Mouse (Mus musculus) lung, adult 10 weeks (tissue): ENCODE measurements around the gene Prmt1. TPM values are rescaled to one million over a fixed set of nuclear protein-coding genes. Genes with fewer than 3 reads are reported as not detected.

Experiments
- polyA plus RNA-seq: library from polyadenylated mRNA; stranded (reverse); fragments of 350-450 nt; fragmentation: Illumina TruSeq; extraction: RNeasy Lipid Tissue Mini Kit (QIAGEN cat#74804); gene quantifications from one replicate; pipeline ENCODE4 v1.2.3, GENCODE M21; 2014; ENCODE audit warnings: low read depth, low replicate concordance; ENCODE audit not compliant: insufficient read depth

Prmt1 gene
- polyA plus RNA-seq: 126 TPM

DNA sequence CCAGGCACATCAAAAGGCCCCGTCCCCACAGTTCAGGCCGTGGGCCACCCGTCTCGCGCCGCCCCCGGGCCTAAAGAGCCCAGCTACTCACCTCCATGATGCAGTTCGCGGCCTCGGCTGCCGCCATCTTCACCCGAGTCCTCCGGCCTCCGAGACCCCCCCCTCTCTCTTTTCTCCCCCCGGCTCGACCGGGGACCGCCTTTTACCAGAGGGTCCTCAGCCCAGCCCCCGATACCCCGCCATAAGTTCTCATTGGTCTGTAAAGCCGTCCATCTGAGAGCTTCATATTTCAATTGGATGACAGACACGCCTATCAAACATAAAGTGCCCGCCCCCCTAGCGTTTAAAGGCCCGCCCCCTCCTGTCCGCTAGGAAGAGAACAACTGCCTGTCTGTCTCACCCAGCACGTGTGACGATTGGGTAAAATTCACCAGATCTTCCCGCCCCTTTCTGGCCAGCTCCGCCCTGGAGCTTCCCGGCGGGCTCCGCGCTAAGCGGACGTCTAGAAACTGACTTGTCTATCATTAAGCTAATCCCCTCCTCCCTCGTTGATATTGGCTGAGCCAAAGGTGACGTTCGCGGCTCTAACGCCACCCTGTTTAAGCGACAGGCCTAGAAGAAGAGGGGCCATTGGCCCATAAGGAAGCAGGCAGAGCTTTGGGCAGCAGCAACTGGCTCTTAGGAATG, at the start of gene Prmt1:
Prmt1 (minus strand) TSS at position 377 of the 687 bp plus-strand sequence.

DNA sequence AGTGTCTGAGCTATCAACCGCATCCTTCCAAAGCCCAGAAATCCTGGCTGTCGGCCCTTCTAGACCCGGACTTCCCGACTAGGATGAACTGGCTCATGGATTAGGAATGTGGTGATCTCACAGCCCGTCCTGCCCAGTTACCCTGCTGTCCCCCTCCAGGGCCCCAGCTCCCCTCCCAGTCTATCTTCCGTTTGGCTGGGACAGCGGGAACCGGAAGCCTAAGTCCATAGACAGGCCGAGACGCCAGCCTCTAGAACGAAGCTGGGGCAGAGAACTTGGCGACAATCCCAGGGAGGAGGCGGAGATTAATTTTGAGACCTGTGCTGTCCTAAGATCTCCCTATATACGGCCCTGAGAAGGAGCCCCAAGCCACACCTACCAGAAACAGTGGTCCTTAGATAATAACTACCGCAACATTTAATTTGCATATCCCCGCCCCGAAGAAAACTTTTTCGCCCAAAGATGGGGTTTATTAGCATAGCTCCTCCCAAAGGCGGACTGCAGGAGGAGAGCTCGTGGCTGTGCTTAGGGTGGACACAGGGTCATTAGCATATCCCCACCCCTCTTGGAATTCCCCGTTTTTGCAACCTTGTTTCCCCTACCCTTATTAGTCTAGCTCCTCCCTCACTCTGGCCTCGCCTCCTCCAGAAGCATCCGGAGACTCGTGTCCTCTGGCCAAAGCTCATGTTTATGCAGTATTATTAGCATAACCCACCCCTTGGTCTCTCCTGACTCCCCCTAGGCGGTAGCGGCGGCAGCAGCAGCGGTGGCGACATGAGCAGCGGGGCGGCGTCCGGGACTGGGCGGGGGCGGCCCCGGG, 31.1 kb upstream of the Prmt1 start, which contains the start of gene Rras:
Rras (plus strand) TSS at position 720 of the 820 bp plus-strand sequence.

DNA sequence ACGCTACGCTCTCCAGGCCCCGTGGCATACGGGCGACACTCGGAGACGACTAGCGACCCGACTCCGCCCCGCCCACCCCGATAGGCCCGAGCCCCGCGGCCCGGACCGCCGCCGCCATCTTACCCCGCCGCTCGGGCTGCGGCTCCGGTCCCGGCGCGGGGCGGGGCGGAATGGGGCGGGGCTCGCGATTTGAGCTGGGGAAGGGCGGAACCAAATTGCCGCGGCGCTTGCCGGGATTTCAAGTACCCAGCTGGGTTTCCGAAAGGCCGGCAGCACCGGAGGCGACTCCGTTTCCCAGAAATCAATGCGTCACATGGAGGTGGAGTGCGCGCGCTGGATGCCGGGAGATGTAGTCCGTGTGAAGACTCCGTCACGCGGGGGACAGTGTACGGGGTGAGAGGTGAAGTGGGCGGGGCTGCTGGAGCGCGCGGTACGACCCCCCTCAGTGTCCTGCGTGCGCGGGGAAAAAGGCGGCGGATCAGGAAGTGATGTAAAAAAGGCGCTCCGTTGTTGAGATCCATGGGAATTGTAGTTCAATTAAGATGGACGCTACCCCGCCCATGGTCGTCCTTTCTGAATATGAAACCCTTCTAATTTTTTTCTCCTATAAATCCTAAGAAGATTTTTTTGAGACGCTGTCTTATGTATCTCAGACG, 29.7 kb upstream of the Prmt1 start, which contains the start of gene Scaf1:
Scaf1 (minus strand) TSS at position 407 of the 656 bp plus-strand sequence.

DNA sequence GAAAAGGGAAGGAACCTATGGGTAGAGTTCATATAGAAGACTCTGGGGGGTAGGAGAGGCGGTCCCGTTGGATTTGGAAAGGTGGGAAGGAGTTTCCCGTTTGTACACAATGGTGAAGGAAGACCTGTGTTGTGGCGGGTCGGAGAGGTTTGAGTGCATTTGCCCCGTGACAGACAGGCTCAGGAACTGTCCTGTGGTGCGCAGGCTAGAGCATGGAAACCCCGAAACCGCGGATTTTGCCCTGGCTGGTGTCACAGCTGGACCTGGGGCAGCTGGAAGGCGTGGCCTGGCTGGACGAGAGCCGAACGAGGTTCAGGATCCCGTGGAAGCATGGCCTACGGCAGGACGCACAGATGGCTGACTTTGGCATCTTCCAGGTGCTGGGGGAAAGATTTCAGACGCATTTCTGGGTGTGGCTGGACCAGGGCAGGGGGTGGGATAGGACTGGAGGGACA, 12.2 kb upstream of the Prmt1 start, which contains the start of gene Bcl2l12:
Bcl2l12 (minus strand) TSS at position 212 of the 455 bp plus-strand sequence.

DNA sequence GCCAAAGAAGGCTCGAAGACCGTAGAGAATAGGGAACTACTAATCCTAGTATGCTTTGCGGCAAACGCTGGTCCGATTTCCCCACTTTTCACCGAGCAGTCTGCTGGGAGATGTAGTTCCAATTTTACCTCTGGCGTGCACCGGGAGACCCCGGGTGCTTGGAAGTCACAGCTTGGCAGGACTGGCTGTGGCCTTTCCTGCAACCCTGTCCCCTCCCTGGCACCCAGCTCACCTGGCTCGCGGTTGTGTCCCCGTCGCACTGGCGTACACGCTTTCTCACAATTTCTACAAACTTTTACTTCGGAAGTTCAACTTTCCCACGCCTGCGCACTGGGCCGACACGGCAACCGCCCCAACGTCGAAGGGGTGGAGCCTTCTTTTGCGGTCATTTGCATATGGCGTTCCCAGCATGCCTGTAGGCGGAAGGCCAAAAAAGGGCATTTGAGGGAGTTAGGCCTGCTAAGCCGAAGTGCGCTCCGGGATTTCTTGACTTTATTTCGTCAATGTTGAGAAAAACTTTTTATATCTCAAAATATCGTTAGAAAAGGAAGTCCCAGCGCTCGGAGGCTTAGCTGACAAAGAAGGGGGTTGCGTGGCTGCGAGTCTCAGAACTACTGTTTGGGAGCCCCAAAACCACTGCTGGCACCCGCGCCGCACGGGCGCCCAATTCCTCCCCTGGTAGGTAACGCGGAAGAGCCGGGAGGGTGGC, 11.0 kb upstream of the Prmt1 start, which contains the start of gene Irf3:
Irf3 (plus strand) TSS at position 418 of the 709 bp plus-strand sequence.

DNA sequence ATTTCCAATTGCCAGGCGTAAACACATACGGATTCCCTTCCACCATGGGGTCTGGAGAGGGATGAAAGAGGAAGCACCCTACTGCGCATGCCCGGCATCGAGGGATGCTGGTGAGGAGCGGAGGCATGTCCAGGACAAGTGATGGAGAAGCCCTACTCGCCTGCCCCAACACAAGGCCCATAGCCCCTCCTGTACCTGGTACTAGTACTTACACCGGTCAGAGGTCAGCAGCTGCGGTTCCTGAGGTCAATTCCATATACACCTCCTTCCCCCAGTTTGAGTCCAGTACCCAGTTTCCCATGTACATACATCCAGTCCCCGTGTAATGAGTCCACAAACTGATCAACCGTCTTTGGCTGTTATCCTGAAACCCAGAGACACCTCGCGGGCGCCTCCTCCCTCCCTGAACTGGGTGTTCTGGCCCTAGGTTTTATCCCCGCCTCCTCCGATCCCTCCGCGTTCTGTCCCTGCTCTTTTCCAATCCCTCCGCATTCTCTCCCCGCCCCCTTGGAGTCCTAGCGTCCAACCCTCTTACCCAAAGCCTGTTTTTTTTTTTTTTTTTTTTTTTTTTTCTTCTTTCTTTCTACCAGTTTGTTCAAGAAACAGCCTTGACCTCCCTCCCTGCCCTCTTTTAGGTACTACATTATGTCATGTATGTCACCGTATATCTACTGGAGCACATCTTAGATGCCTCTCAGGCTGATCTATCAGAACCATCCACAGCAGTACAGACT, 11.8 kb downstream of the Prmt1 start, which contains the start of gene Cpt1c:
Cpt1c (minus strand) TSS at position 469 of the 734 bp plus-strand sequence.

DNA sequence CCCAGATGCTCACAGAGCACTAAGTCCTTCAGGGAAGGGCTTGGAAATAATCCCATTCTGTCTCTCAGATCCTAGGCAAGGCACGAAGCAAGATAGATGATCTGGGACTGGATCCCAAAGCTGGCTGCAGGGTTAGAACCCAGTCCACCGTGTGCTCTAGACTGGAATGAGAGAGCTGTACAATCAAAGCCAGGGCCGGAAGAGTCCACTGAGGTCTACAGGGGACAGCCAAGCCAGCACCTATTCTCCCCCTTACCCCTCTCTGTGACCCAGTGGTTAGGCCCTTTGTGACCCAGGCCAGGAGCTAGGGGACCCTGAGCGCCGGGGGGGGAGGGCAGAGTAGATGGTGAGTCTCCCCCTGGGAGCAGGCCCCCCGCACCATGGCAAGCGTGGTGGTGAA, 43.5 kb downstream of the Prmt1 start, which contains the start of gene Tsks:
Tsks (plus strand) TSS at position 301 of the 400 bp plus-strand sequence.

DNA sequence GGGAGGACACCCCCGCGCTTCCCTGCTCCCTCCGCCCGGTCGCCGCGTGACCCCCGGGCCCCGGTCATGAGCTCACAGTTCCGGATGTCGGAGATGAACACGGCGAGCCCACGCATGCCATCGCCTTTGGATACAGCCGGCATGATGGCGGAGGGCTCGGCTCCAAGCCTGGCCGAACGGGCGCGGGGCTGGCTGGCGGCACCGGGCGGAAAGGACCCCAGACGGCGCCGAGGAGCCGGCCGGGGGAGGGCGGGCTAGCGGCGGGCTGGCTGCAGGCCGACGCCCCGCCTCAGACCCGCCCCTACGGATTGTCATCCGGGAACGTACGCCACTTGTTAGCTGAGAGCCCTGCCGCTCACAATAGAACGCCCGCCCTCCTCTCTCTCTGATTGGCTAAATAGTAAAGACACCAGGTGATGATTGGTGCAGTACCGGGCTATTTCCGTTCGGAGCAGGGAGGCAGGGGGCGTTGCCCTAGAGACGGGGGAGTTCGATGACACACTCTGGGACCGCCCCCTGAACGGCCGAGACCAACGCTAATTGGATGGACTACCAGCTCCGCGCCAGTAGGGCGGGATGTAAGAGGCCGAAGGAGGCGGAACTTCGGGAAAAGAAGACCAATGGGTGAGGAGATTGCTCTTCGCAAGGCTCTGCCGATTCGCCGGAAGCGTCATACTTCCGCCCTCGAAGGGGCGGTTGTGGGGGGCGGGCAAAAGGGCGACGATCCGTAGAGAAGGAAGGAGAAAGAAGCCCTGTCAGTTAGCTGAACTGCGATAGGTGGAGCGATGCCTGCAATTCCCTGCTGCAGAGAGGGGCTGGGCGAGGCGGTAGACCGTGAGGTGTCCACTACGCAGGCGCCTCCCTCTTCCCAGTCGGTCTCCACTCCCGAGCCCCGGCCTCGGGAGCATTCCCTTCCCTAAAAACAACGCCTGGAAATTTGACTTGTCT, 56.9 kb downstream of the Prmt1 start, which contains the start of gene Ap2a1:
Ap2a1 (minus strand) TSS at position 293 of the 948 bp plus-strand sequence.

Other genes with a start within 250 kb of the Prmt1 start
- gene Vrk3, start 238.2 kb downstream of the Prmt1 start, polyA plus RNA-seq: 29.2 TPM
- gene Zfp473, start 235.5 kb downstream of the Prmt1 start, polyA plus RNA-seq: 0.11 TPM
- 14.9 TPM for gene Nup62, start 170.5 kb downstream of the Prmt1 start, polyA plus RNA-seq
- gene Il4i1, start 170.2 kb downstream of the Prmt1 start, polyA plus RNA-seq: 3.1 TPM
- gene Atf5, start 169.9 kb downstream of the Prmt1 start, polyA plus RNA-seq: 83.0 TPM
- gene Akt1s1, start 137.6 kb downstream of the Prmt1 start, polyA plus RNA-seq: 36.7 TPM
- 46.8 TPM for gene Tbc1d17, start 137.5 kb downstream of the Prmt1 start, polyA plus RNA-seq
- gene Pnkp, start 129.4 kb downstream of the Prmt1 start, polyA plus RNA-seq: 27.8 TPM
- gene Ptov1, start 116.8 kb downstream of the Prmt1 start, polyA plus RNA-seq: 127 TPM
- 22.3 TPM for gene Med25, start 93.9 kb downstream of the Prmt1 start, polyA plus RNA-seq
- gene Fuz, start 90.5 kb downstream of the Prmt1 start, polyA plus RNA-seq: 20.0 TPM
- gene Ap2a1, start 57.1 kb downstream of the Prmt1 start, polyA plus RNA-seq: 23.2 TPM
- gene Tsks, start 43.4 kb downstream of the Prmt1 start, polyA plus RNA-seq: not detected
- gene Cpt1c, start 11.7 kb downstream of the Prmt1 start, polyA plus RNA-seq: 2.5 TPM
- 71.8 TPM for gene Irf3, start 11.1 kb upstream of the Prmt1 start, polyA plus RNA-seq
- gene Bcl2l12, start 12.1 kb upstream of the Prmt1 start, polyA plus RNA-seq: 14.9 TPM
- gene Scaf1, start 29.8 kb upstream of the Prmt1 start, polyA plus RNA-seq: 15.5 TPM
- gene Rras, start 31.4 kb upstream of the Prmt1 start, polyA plus RNA-seq: 170 TPM
- 10.4 TPM for gene Prr12, start 66.3 kb upstream of the Prmt1 start, polyA plus RNA-seq
- 36.8 TPM for gene Nosip, start 75.9 kb upstream of the Prmt1 start, polyA plus RNA-seq
- gene Prrg2, start 76.1 kb upstream of the Prmt1 start, polyA plus RNA-seq: 23.4 TPM
- 83.1 TPM for gene Rcn3, start 105.7 kb upstream of the Prmt1 start, polyA plus RNA-seq
- gene Fcgrt, start 117.3 kb upstream of the Prmt1 start, polyA plus RNA-seq: 91.4 TPM
- 1,585 TPM for gene Rps11, start 137.9 kb upstream of the Prmt1 start, polyA plus RNA-seq
- gene Rpl13a, start 142.2 kb upstream of the Prmt1 start, polyA plus RNA-seq: 3,762 TPM
- not detected for gene Gm45713, start 149.7 kb upstream of the Prmt1 start, polyA plus RNA-seq
- gene Flt3l, start 149.9 kb upstream of the Prmt1 start, polyA plus RNA-seq: 39.0 TPM
- gene Pih1d1, start 167.7 kb upstream of the Prmt1 start, polyA plus RNA-seq: 55.1 TPM
- gene Aldh16a1, start 168.0 kb upstream of the Prmt1 start, polyA plus RNA-seq: 21.1 TPM
- gene Slc17a7, start 177.4 kb upstream of the Prmt1 start, polyA plus RNA-seq: 1.1 TPM
- gene Gfy, start 193.0 kb upstream of the Prmt1 start, polyA plus RNA-seq: not detected
- gene Pth2, start 194.4 kb upstream of the Prmt1 start, polyA plus RNA-seq: not detected
- 1.5 TPM for gene Ccdc155, start 218.3 kb upstream of the Prmt1 start, polyA plus RNA-seq
- 0.81 TPM for gene Dkkl1, start 225.6 kb upstream of the Prmt1 start, polyA plus RNA-seq
- gene Tead2, start 229.2 kb upstream of the Prmt1 start, polyA plus RNA-seq: 16.7 TPM